Mouse (Mus musculus) forebrain, postnatal 0 days (tissue): ENCODE data around the gene Xlr5a. TPM values are rescaled to one million over a fixed set of nuclear protein-coding genes. Genes with fewer than 3 reads are reported as not detected.
A peak's percentile ranks its signal among the peaks of the same experiment; 100 is the strongest.
"Not testable (repeated sequence)": the region's sequence is repeated elsewhere in the genome, so short reads cannot be mapped to it uniquely, and the experiment has no call there.

Source experiments
- ATAC-seq: fragments of 200-750 bp; cut with Nextera tagmentation; 2 replicates; pipeline ENCODE4 v1.8.0; 2017; ENCODE audit warnings: mild to moderate bottlenecking, moderate library complexity
- DNase-seq: peaks from one replicate; pipeline ENCODE4 v3.0.0-alpha.2; 2015
- H3K27ac ChIP-seq: fragments of 300-500 bp; sonication (generic); 2 replicates; pipeline ENCODE4 v1.5.1; 2014; ENCODE audit warnings: low read depth, mild to moderate bottlenecking, antibody characterized with exemption, low read length, moderate library complexity, mixed read lengths
- H3K27me3 ChIP-seq: fragments of 300-500 bp; sonication (generic); 2 replicates; pipeline ENCODE4 v1.6.1; 2014; ENCODE audit warnings: mild to moderate bottlenecking, low read length, mixed read lengths; ENCODE audit not compliant: insufficient read depth
- H3K36me3 ChIP-seq: fragments of 300-500 bp; sonication (generic); 2 replicates; pipeline ENCODE4 v1.6.1; 2014; ENCODE audit warnings: mild to moderate bottlenecking, moderate library complexity; ENCODE audit not compliant: insufficient read depth
- H3K4me1 ChIP-seq: fragments of 300-500 bp; sonication (generic); 2 replicates; pipeline ENCODE4 v1.6.1; 2014; ENCODE audit warnings: antibody characterized with exemption; ENCODE audit not compliant: insufficient read depth
- H3K4me2 ChIP-seq: fragments of 300-500 bp; sonication (generic); 2 replicates; pipeline ENCODE4 v1.6.1; 2014; ENCODE audit warnings: low read depth, mild to moderate bottlenecking, moderate library complexity
- H3K4me3 ChIP-seq: fragments of 300-500 bp; sonication (generic); 2 replicates; pipeline ENCODE4 v1.5.1; 2014; ENCODE audit warnings: low read depth, low read length, mixed read lengths
- H3K9ac ChIP-seq: fragments of 300-500 bp; sonication (generic); 2 replicates; pipeline ENCODE4 v1.6.1; 2014; ENCODE audit warnings: mild to moderate bottlenecking
- H3K9me3 ChIP-seq: fragments of 300-500 bp; sonication (generic); 2 replicates; pipeline ENCODE4 v1.6.1; 2016; ENCODE audit warnings: low read length
- CTCF ChIP-seq: sonication (generic); IDR thresholded peaks from 2 replicates; pipeline ENCODE4 v1.5.1; 2016; ENCODE audit warnings: antibody characterized with exemption, control low read depth, low read depth
- whole genome bisulfite sequencing: fragments of 180-500 bp; shearing (Covaris S2); extraction: QIAGEN DNeasy Blood & Tissue Kit; methylation state at CpG from one replicate; pipeline ENCODE4 v1.1.7; 2014; 5-methylcytosine and 5-hydroxymethylcytosine counted together
- polyA plus RNA-seq: library from polyadenylated mRNA; unstranded; fragments of >200 nt; fragmentation: Nextera tagmentation; extraction: Ambion mirVana; gene quantifications from 2 replicates; pipeline ENCODE4 v1.2.1, GENCODE M21; 2015
- total RNA-seq: library from RNA; depleted of rRNA; stranded (reverse); fragments of >200 nt; gene quantifications from 2 replicates; pipeline ENCODE4 v1.2.3, GENCODE M21; 2014

Xlr5a gene
- total and polyA plus RNA-seq, 2 experiments from 2014 or later, result not detected

GRCm38 (mm10) chrX:73116747-73117146 lies 176.0 kb downstream of the Xlr5a start, which contains the start of gene Gm14685:
Gene Gm14685, plus strand, starts transcription at chrX:73117047.
- not testable (repeated sequence) for ATAC-seq, DNase-seq, H3K27me3 ChIP-seq, H3K4me3 ChIP-seq, H3K27ac ChIP-seq, H3K36me3 ChIP-seq, H3K9me3 ChIP-seq, H3K9ac ChIP-seq, H3K4me1 ChIP-seq, H3K4me2 ChIP-seq
- WGBS, result no CpG with 5 or more reads among the region's 7 CpGs

GRCm38 (mm10) chrX:73096941-73097508 lies 195.8 kb downstream of the Xlr5a start, which contains the start of gene Xlr3a:
Gene Xlr3a, minus strand, starts transcription at chrX:73097095.
- not testable (repeated sequence) for H3K4me3 ChIP-seq, H3K4me2 ChIP-seq, H3K9ac ChIP-seq, H3K36me3 ChIP-seq, H3K4me1 ChIP-seq, ATAC-seq, H3K27ac ChIP-seq, H3K27me3 ChIP-seq, H3K9me3 ChIP-seq
- 79% methylated on average over 12 of the region's 13 CpGs for WGBS
- DNase-seq, result peak; percentile 0

DNA sequence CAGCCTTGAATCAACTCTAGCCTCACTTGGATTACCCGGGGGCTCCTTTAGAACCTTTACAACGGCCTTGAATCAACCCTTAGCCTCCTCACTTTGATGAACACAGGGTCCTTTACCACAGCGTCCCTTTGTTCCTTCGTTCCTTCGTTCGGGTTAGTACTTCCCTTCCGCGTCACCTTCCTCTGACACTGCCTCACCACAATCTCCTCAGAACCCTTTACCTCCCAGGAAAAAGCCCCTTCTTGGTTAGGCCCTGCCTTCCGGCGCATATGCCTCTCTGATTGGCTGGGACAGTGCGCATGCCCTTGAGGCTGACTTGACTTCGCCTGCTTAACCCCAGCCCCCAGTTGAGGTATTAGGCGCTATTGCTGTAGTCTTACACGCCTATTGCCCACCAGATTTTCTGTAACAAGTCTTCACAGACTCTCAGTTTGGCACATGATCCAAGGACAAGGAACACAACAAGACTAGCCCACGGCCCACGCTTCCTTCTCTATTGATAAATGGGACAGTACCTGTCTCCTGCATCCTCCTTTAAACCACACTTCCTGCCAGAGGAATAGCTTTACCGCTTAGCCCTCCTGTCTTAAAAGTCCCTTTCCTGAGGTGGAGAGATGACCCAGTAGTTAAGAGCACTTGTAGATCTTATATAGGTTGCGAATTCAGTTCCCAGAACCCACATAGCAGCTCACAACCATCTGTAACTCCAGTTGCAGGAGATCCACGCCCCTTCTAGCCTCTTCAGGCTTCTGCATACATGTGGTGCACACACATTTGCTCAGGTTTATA lies 210.3 kb downstream of the Xlr5a start, which contains the start of gene Xlr4a:
Xlr4a (minus strand) TSS at position 212 of the 789 bp plus-strand sequence.
- not testable (repeated sequence) for H3K4me3 ChIP-seq, H3K4me1 ChIP-seq, H3K27ac ChIP-seq, H3K9ac ChIP-seq, ATAC-seq, H3K9me3 ChIP-seq, H3K36me3 ChIP-seq, DNase-seq, H3K27me3 ChIP-seq, H3K4me2 ChIP-seq
- WGBS, result 84% methylated on average over 19 of the region's 19 CpGs

DNA sequence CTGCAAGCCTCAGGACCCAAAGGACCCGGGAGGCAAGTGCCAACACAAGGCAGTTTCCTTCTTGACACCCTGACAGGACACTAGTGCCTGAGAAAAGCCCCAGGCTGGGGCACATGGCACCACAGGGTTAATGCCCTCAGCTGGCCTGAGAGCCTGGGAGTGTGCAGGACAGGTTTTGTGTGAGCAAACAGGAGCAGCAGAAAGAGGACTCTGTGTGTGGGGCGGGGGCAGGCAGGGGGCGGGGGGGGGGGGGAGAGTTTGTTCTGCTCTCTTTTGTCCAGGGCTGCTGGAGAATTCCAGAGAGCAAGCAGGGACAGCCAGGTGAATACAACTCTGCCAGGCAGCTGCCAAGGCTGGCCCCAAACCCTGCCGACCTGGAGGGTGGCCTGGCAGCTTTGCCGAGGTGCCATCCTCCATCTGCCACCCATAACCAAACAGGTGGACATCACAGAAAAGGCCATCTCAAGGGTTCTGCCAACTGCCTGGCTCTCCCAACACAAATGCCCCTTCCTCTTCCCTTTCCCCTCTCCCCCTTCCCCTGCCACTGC lies 225.9 kb downstream of the Xlr5a start:
- not testable (repeated sequence) for H3K27ac ChIP-seq, H3K4me3 ChIP-seq, DNase-seq, ATAC-seq, H3K9me3 ChIP-seq, H3K4me1 ChIP-seq, H3K27me3 ChIP-seq, H3K36me3 ChIP-seq, H3K9ac ChIP-seq, H3K4me2 ChIP-seq
- WGBS, result no CpG with 5 or more reads among the region's 5 CpGs

GRCm38 (mm10) chrX:73064415-73064793 lies 228.4 kb downstream of the Xlr5a start, which contains the start of gene Pnma3:
Gene Pnma3, plus strand, starts transcription at chrX:73064787.
- Histone ChIP-seq H3K4me3 (peak within 1 kb of the TSS; percentile 37), H3K27me3 (no peaks in the 10 kb centered on the region), H3K4me1 (no peaks in the 10 kb centered on the region), H3K36me3 (no peaks in the 10 kb centered on the region), H3K9me3 (no peaks in the 10 kb centered on the region), H3K27ac (no peak within 1 kb of the TSS), H3K4me2 (peak within 1 kb of the TSS; percentile 55), H3K9ac (peak within 1 kb of the TSS; percentile 51)
- ATAC-seq, result no peak
- WGBS, result 47% methylated on average over 7 of the region's 7 CpGs
- no peak for DNase-seq
- TF ChIP-seq CTCF, result no peak

DNA sequence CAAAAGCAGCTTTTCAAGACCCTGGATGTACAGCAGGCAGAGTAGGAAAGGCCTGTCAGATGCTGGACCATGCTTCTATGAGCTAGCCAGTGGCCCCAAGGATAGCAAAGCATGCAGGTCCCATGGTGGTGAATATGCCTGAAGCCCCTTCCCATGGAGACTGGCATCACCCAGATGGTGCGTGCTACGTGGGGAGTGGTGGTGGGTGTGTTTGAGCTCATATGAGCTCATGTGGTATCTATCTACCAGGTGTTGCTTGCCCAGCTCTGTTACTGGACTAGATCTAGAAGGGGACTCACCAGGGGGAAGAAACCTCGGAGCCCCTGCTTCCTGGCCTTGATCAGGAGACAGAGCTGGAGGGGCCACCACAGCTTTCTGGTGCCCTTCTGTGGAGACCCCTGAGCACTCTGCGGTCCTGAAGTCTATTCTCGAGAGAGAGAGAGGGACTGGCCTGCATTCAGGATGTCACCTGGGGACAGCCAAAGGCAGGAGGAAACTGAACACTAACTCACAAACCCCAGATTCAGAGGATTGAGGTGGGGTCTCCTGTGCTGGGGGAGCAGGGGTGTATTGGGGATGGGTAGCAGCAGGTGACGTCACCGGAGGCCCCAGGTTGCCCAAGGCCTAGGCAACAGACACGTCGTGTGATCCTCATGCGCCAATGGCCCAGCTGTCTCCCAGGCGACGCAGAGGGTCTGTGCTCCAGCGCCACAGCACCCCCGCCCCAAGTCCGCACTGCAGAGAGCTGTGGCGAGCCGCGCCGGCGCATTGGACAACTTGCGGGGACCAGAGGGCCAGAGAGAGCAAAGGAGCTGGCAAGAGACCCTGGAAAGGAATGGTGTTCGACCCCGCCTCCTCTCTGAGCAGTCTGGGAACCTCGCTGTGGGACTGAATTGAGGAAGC lies 229.0 kb downstream of the Xlr5a start:
- Histone ChIP-seq H3K27me3 (no peaks in the 10 kb centered on the region), H3K9ac (peak overlapping the region; percentile 51)
- WGBS, result 40% methylated on average over 24 of the region's 24 CpGs

More for the DNA sequence above, 229.0 kb downstream of the Xlr5a start:
- ATAC-seq (peak; percentile 96), DNase-seq (peak; percentile 65)
- no peak overlapping the region for H3K27ac ChIP-seq
- no peaks in the 10 kb centered on the region for H3K4me1 ChIP-seq
- no peaks in the 10 kb centered on the region for H3K36me3 ChIP-seq
- H3K4me3 ChIP-seq, result peak overlapping the region; percentile 37
- H3K9me3 ChIP-seq, result no peaks in the 10 kb centered on the region
- TF ChIP-seq CTCF, result no peak
- peak overlapping the region; percentile 55 for H3K4me2 ChIP-seq
